Mouse (Mus musculus) stomach, postnatal 0 days (tissue): Measurements from ENCODE around the gene Syt2. TPM values are rescaled to one million over a fixed set of nuclear protein-coding genes. Genes with fewer than 3 reads are reported as not detected.

Source experiments
- ATAC-seq: fragments of 200-750 bp; cut with Nextera tagmentation; 2 replicates; pipeline ENCODE4 v1.8.0; 2017; ENCODE audit not compliant: low FRiP score, low TSS enrichment
- DNase-seq: peaks from one replicate; pipeline ENCODE4 v3.0.0-alpha.2; 2016; ENCODE audit warnings: low spot score
- H3K27ac ChIP-seq: fragments of 300-500 bp; sonication (generic); replicated peaks from 2 replicates; pipeline ENCODE4 v1.5.1; 2014; ENCODE audit warnings: mild to moderate bottlenecking, control low read depth
- H3K27me3 ChIP-seq: fragments of 300-500 bp; sonication (generic); 2 replicates; pipeline ENCODE4 v1.6.1; 2014; ENCODE audit warnings: low read length; ENCODE audit not compliant: control insufficient read depth, insufficient read depth
- H3K36me3 ChIP-seq: fragments of 300-500 bp; sonication (generic); 2 replicates; pipeline ENCODE4 v1.6.1; 2014; ENCODE audit warnings: low read length, mixed read lengths; ENCODE audit not compliant: control insufficient read depth, insufficient read depth
- H3K4me1 ChIP-seq: fragments of 300-500 bp; sonication (generic); replicated peaks from 2 replicates; pipeline ENCODE4 v1.6.1; 2014; ENCODE audit warnings: antibody characterized with exemption; ENCODE audit not compliant: control insufficient read depth, insufficient read depth
- H3K4me2 ChIP-seq: fragments of 300-500 bp; sonication (generic); replicated peaks from 2 replicates; pipeline ENCODE4 v1.6.1; 2014; ENCODE audit warnings: low read depth, mild to moderate bottlenecking, control low read depth, moderate library complexity
- H3K4me3 ChIP-seq: fragments of 300-500 bp; sonication (generic); 2 replicates; pipeline ENCODE4 v1.5.1; 2014; ENCODE audit warnings: low read depth, low read length, control low read depth
- H3K9ac ChIP-seq: fragments of 300-500 bp; sonication (generic); 2 replicates; pipeline ENCODE4 v1.6.1; 2014; ENCODE audit warnings: mild to moderate bottlenecking, low read length, control low read depth, mixed read lengths
- H3K9me3 ChIP-seq: fragments of 300-500 bp; sonication (generic); 2 replicates; pipeline ENCODE4 v1.6.1; 2016; ENCODE audit warnings: low read length; ENCODE audit not compliant: control insufficient read depth
- CTCF ChIP-seq: IDR thresholded peaks from 2 replicates; pipeline ENCODE4 v1.5.1; 2016; ENCODE audit warnings: antibody characterized with exemption, low read depth, mild to moderate bottlenecking, moderate library complexity
- EP300 ChIP-seq: optimal IDR thresholded peaks from 2 replicates; pipeline ENCODE3; 2016; ENCODE audit warnings: antibody characterized with exemption
- WGBS: fragments of 180-500 bp; shearing (Covaris S2); extraction: QIAGEN DNeasy Blood & Tissue Kit; methylation state at CpG from one replicate; pipeline ENCODE4 v1.1.7; 2014; 5-methylcytosine and 5-hydroxymethylcytosine counted together
- polyA plus RNA-seq: library from polyadenylated mRNA; unstranded; fragments of >200 nt; fragmentation: Nextera tagmentation; extraction: Ambion mirVana; gene quantifications from 2 replicates; pipeline ENCODE4 v1.2.1, GENCODE M21; 2015

Gene Syt2
- polyA plus RNA-seq, 1 experiment from 2014 or later, result 0.58 TPM

GRCm38 (mm10) chr1:134752447-134752846 lies 106.0 kb downstream of the Syt2 start:
- peak overlapping the region; percentile 56; the same call in 1 of the 2 replicates for H3K27ac ChIP-seq
- no peak for DNase-seq
- H3K9ac ChIP-seq, result peak overlapping the region; percentile 27
- 72% methylated on average over 5 of the region's 5 CpGs for WGBS
- H3K36me3 ChIP-seq, result 0 out of 2 replicates have a peak, but pooled peaks cover 5% of the 10 kb centered on the region
- no peaks in the 10 kb centered on the region for H3K27me3 ChIP-seq
- no peaks in the 10 kb centered on the region for H3K9me3 ChIP-seq
- no peak overlapping the region for H3K4me3 ChIP-seq
- TF ChIP-seq CTCF (no peak), EP300 (no peak)
- no peak overlapping the region for H3K4me2 ChIP-seq
- H3K4me1 ChIP-seq, result peaks cover 14% of the 10 kb centered on the region
- ATAC-seq, result no peak

GRCm38 (mm10) chr1:134753751-134754630 lies 107.5 kb downstream of the Syt2 start:
- H3K4me3 ChIP-seq, result no peak overlapping the region
- no peak overlapping the region for H3K4me2 ChIP-seq
- WGBS, result 34% methylated on average over 13 of the region's 13 CpGs
- 0 out of 2 replicates have a peak, but pooled peaks cover 5% of the 10 kb centered on the region for H3K36me3 ChIP-seq
- ATAC-seq (peak; percentile 69; the same call in 1 of the 2 replicates), DNase-seq (peak; percentile 42)
- H3K27me3 ChIP-seq, result no peaks in the 10 kb centered on the region
- peaks cover 14% of the 10 kb centered on the region for H3K4me1 ChIP-seq
- TF ChIP-seq EP300 (no peak), CTCF (peak; percentile 37; the same call in 1 of the 2 replicates)
- peak overlapping the region; percentile 86 for H3K27ac ChIP-seq
- H3K9me3 ChIP-seq, result no peaks in the 10 kb centered on the region
- H3K9ac ChIP-seq, result 0 out of 2 replicates have a peak overlapping the region, but pooled peaks have one; percentile 43

GRCm38 (mm10) chr1:134754818-134755217 lies 108.3 kb downstream of the Syt2 start:
- H3K27ac ChIP-seq, result peak overlapping the region; percentile 56
- WGBS, result 47% methylated on average over 10 of the region's 10 CpGs
- H3K9me3 ChIP-seq, result no peaks in the 10 kb centered on the region
- peaks cover 10% of the 10 kb centered on the region for H3K4me1 ChIP-seq
- DNase-seq (no peak), ATAC-seq (no peak)
- H3K36me3 ChIP-seq, result 0 out of 2 replicates have a peak, but pooled peaks cover 5% of the 10 kb centered on the region
- no peak for TF ChIP-seq EP300
- TF ChIP-seq CTCF, result no peak
- H3K4me2 ChIP-seq, result no peak overlapping the region
- H3K27me3 ChIP-seq, result no peaks in the 10 kb centered on the region
- no peak overlapping the region for H3K9ac ChIP-seq
- H3K4me3 ChIP-seq, result no peak overlapping the region

DNA sequence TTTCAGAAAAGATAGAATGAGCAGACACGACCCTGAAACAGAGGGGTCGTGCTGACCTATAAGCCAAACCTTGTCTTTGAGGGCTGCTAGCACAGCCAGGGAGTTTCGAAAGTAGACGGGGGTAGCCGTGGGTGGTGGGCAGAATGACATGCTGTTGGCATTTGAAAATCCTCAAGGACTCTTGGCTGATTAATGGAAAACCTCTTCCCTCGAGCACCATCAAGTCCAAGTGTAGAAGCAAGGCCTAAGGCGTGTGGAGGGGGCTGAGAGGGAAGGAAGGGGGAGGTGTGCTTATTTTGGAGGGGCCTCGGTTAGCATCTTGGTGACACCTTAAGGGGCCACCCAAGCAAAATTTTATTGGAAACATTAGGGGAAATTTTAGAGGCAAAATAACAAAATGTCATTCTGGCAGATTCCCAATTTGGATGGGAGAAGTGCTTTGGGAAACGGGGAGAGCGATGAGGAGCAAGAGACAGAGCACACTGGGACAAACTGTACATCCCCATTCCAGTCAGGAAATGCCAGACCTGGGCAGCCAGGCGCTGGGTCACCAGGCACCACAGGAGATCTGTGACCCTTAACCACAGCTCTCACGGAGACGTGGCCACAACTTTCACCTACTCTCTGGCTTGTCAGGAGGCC lies 109.2 kb downstream of the Syt2 start:
- Histone ChIP-seq H3K27ac (peak overlapping the region; percentile 56), H3K4me1 (peaks cover 7% of the 10 kb centered on the region), H3K9me3 (no peaks in the 10 kb centered on the region), H3K27me3 (no peaks in the 10 kb centered on the region), H3K36me3 (peaks cover 8% of the 10 kb centered on the region; the same call in 1 of the 2 replicates), H3K4me3 (no peak overlapping the region), H3K4me2 (no peak overlapping the region), H3K9ac (peak overlapping the region; percentile 8; the same call in 1 of the 2 replicates)
- 48% methylated on average over 13 of the region's 13 CpGs for whole genome bisulfite sequencing
- DNase-seq (no peak), ATAC-seq (no peak)
- TF ChIP-seq EP300 (no peak), CTCF (no peak)

DNA sequence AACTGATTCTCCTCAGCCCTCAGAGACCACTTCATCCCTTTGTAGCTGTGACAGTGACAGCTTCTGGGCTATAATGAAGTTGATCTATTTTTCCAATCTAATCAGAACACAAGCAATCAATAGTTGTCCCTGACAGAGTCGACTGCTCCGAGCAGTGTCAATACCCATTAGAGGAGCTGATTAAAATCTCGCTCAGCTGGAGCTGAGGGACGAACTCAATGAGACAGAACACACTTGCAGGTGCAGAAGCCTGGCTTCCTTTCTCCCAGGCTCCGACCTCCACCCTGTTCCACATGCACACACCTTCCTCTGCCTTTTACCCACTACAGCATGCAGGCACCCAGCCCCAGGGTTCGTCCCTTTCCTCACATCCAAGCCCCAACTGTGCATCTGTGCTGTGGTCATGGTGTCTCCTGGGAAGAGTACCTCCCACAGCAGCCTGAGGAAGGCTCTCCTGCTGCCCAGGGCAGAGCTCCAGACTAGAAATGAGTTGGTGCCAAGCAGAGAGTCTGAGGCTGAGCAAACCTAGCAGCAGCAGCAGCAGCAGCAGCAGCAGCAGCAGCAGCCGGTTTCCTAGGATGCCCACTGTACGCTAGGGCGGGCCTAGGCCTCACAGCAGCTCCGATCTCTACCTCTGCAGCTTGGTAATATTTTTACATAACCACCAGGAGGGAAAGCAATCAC lies 109.9 kb downstream of the Syt2 start:
- Histone ChIP-seq H3K27me3 (no peaks in the 10 kb centered on the region), H3K4me2 (no peak overlapping the region), H3K36me3 (peaks cover 8% of the 10 kb centered on the region; the same call in 1 of the 2 replicates), H3K9me3 (no peaks in the 10 kb centered on the region), H3K27ac (peak overlapping the region; percentile 61), H3K4me1 (peaks cover 9% of the 10 kb centered on the region), H3K4me3 (no peak overlapping the region), H3K9ac (no peak overlapping the region)
- DNase-seq (no peak), ATAC-seq (no peak)
- TF ChIP-seq EP300 (no peak), CTCF (no peak)
- 67% methylated on average over 10 of the region's 10 CpGs for WGBS
